Mouse (Mus musculus): ENCODE measurements at regions not wholly inside any gene's neighbourhood (a gene's known extent, or its start where the extent isn't known, plus 50 kb on each side); places are given as distances from the start of the nearest gene placed in this dataset.
A peak's percentile ranks its signal among the peaks of the same experiment; 100 is the strongest.

GRCm38 (mm10) chr4:12837097-12837426, 665.2 kb upstream of the Fam92a start:
- DNase-seq, result no peak

GRCm38 (mm10) chr4:12836326-12837096, 664.7 kb upstream of the Fam92a start:
- no peak for DNase-seq

- DNase-seq, result no peak
These were observed 654.6 kb upstream of the Fam92a start for GRCm38 (mm10) chr4:12826419-12826818.

GRCm38 (mm10) chr4:12814251-12814650, 642.4 kb upstream of the Fam92a start:
- no peak for DNase-seq

- no peak for DNase-seq
These were observed 629.4 kb upstream of the Fam92a start for GRCm38 (mm10) chr4:12801186-12801585.

- DNase-seq, result no peak
These were observed 627.7 kb upstream of the Fam92a start for GRCm38 (mm10) chr4:12799564-12799963.

- no peak for DNase-seq
These were observed 621.1 kb upstream of the Fam92a start for GRCm38 (mm10) chr4:12792764-12793422.

- DNase-seq, result no peak
These were observed 620.2 kb upstream of the Fam92a start for GRCm38 (mm10) chr4:12791786-12792674.

GRCm38 (mm10) chr4:12785840-12786239, 614.0 kb upstream of the Fam92a start:
- no peak for DNase-seq

- DNase-seq, result no peak
These were observed 612.7 kb upstream of the Fam92a start for GRCm38 (mm10) chr4:12784479-12784878.

- DNase-seq, result no peak
These were observed 612.3 kb upstream of the Fam92a start for GRCm38 (mm10) chr4:12784068-12784467.

GRCm38 (mm10) chr4:12781969-12782904, 610.4 kb upstream of the Fam92a start:
- peak; percentile 4 for DNase-seq

- DNase-seq, result no peak
These were observed 608.4 kb upstream of the Fam92a start for GRCm38 (mm10) chr4:12780254-12780653.

GRCm38 (mm10) chr4:12779211-12779610, 607.4 kb upstream of the Fam92a start:
- no peak for DNase-seq

GRCm38 (mm10) chr4:12778163-12778562, 606.3 kb upstream of the Fam92a start:
- no peak for DNase-seq

- no peak for DNase-seq
These were observed 604.4 kb upstream of the Fam92a start for GRCm38 (mm10) chr4:12776217-12776578.

GRCm38 (mm10) chr4:12775524-12776216, 603.9 kb upstream of the Fam92a start:
- no peak for DNase-seq

GRCm38 (mm10) chr4:12775090-12775489, 603.3 kb upstream of the Fam92a start:
- DNase-seq, result no peak

- DNase-seq, result no peak
These were observed 602.9 kb upstream of the Fam92a start for GRCm38 (mm10) chr4:12774671-12775070.

GRCm38 (mm10) chr4:12773201-12773600, 601.4 kb upstream of the Fam92a start:
- no peak for DNase-seq

- DNase-seq, result no peak
These were observed 598.4 kb upstream of the Fam92a start for GRCm38 (mm10) chr4:12770131-12770780.
